In genomic region chr2:84682605-84683183, GRCm38 (mm10) we compare ENCODE assay signal across 26 mouse cellular contexts. TPM values are rescaled to one million over a fixed set of nuclear protein-coding genes. Genes with fewer than 3 reads are reported as not detected.
DNase-seq lines count a peak whose midpoint lies in the region; ATAC-seq and TF ChIP-seq lines count a peak whose summit lies in the region.
"Had no signal": no experiment of that assay in that cellular context is flagged by ENCODE, and none has a peak within 500 bp of the region (broad histone marks: within the 10 kb centered on the region; RNA-seq: fewer than 3 reads in every experiment).

No protein-coding gene starts in this region.

- no peak overlapping the region for H3K4me3 ChIP-seq in heart, embryonic 10.5 days
- no peak overlapping the region for H3K4me3 ChIP-seq in heart, adult 2 months
- H3K4me3 ChIP-seq in testis, adult 2 months (ENCODE audit: control insufficient read depth, low read depth, low read length) = no peak overlapping the region
- peak overlapping the region; percentile 38 for H3K4me3 ChIP-seq in liver, embryonic 15.5 days (replicated peaks)
- H3K4me3 ChIP-seq: limb, embryonic 10.5 days; midbrain, embryonic 12.5 days; neural tube, embryonic 15.5 days had no signal

- peaks cover 16% of the 10 kb centered on the region for H3K4me1 ChIP-seq in heart, embryonic 10.5 days
- no peaks in the 10 kb centered on the region for H3K4me1 ChIP-seq in heart, adult 2 months (ENCODE audit: control insufficient read depth, insufficient read depth, low read length)
- no peaks in the 10 kb centered on the region; the same call in 1 of the 2 replicates for H3K4me1 ChIP-seq in testis, adult 2 months (ENCODE audit: control insufficient read depth, insufficient read depth, low read length)
- peaks cover 49% of the 10 kb centered on the region for H3K4me1 ChIP-seq in liver, embryonic 15.5 days (replicated peaks)

- H3K4me2 ChIP-seq in liver, embryonic 15.5 days = peak overlapping the region; percentile 64
- H3K4me2 ChIP-seq: midbrain, embryonic 12.5 days; neural tube, embryonic 15.5 days had no signal

- H3K27me3 ChIP-seq in heart, embryonic 10.5 days (ENCODE audit: insufficient read depth, poor library complexity, severe bottlenecking) = no peaks in the 10 kb centered on the region
- H3K27me3 ChIP-seq in heart, adult 2 months (ENCODE audit: control insufficient read depth, insufficient read depth, low read length) = no peaks in the 10 kb centered on the region
- no peaks in the 10 kb centered on the region for H3K27me3 ChIP-seq in testis, adult 2 months (ENCODE audit: control insufficient read depth, insufficient read depth, low read length)
- no peaks in the 10 kb centered on the region for H3K27me3 ChIP-seq in liver, embryonic 15.5 days
- H3K27me3 ChIP-seq: CH12.LX; midbrain, embryonic 12.5 days; neural tube, embryonic 15.5 days had no signal

- peak; percentile 50 for ATAC-seq in liver, embryonic 15.5 days (ENCODE audit: insufficient read depth)
- ATAC-seq in frontal cortex, adult (ENCODE audit: low TSS enrichment) = no peak

- TF ChIP-seq CTCF in heart, adult 2 months (IDR thresholded peaks at IDR 0.05) = no peak
- TF ChIP-seq CTCF in testis, adult 2 months (IDR thresholded peaks at IDR 0.05; ENCODE audit: control insufficient read depth, insufficient read depth, insufficient replicate concordance, low read depth, low read length) = no peak

- H3K79me2 ChIP-seq in heart, adult 2 months (replicated peaks; ENCODE audit: control insufficient read depth, insufficient read depth, low read length) = peaks cover 1% of the 10 kb centered on the region; the same call in 1 of the 2 replicates

- intact Hi-C loops in heart, adult 2 months (cut with DNase I) = no loop called here

- H3K36me3 ChIP-seq in heart, embryonic 10.5 days = peaks cover 40% of the 10 kb centered on the region
- H3K36me3 ChIP-seq in heart, adult 2 months (ENCODE audit: control insufficient read depth, insufficient read depth, low read length) = no peaks in the 10 kb centered on the region; the same call in 1 of the 2 replicates
- H3K36me3 ChIP-seq in testis, adult 2 months (ENCODE audit: control insufficient read depth, insufficient read depth, low read length) = no peaks in the 10 kb centered on the region; the same call in 1 of the 2 replicates
- H3K36me3 ChIP-seq in liver, embryonic 15.5 days (replicated peaks) = peaks cover 50% of the 10 kb centered on the region

- H3K9me3 ChIP-seq in heart, embryonic 10.5 days = no peaks in the 10 kb centered on the region
- H3K9me3 ChIP-seq in liver, embryonic 15.5 days (replicated peaks) = no peaks in the 10 kb centered on the region
- H3K9me3 ChIP-seq: limb, embryonic 10.5 days; midbrain, embryonic 12.5 days; neural tube, embryonic 15.5 days had no signal

- peak overlapping the region; percentile 3; the same call in 1 of the 2 replicates for H3K27ac ChIP-seq in heart, embryonic 10.5 days
- no peak overlapping the region for H3K27ac ChIP-seq in heart, adult 2 months
- peak overlapping the region; percentile 39 for H3K27ac ChIP-seq in testis, adult 2 months (ENCODE audit: control insufficient read depth, insufficient read depth, low read depth, low read length)
- peak overlapping the region; percentile 99 for H3K27ac ChIP-seq in liver, embryonic 15.5 days (replicated peaks)
- H3K27ac ChIP-seq: limb, embryonic 10.5 days; midbrain, embryonic 12.5 days; neural tube, embryonic 15.5 days; stomach, postnatal 0 days had no signal

- H3K9ac ChIP-seq in heart, adult 2 months (ENCODE audit: low read depth, low read length) = no peak overlapping the region
- H3K9ac ChIP-seq in liver, embryonic 15.5 days = peak overlapping the region; percentile 52
- H3K9ac ChIP-seq: midbrain, embryonic 12.5 days; neural tube, embryonic 15.5 days had no signal

- WGBS in heart, embryonic 10.5 days = 30% methylated on average over 6 of the region's 6 CpGs
- WGBS in heart, adult 2 months = 32% methylated on average over 6 of the region's 6 CpGs
- 24% methylated on average over 6 of the region's 6 CpGs for WGBS in liver, embryonic 15.5 days (ENCODE audit: insufficient replicate concordance)

- TF ChIP-seq POLR2A in heart, adult 2 months (IDR thresholded peaks at IDR 0.05; ENCODE audit: insufficient read depth, low read depth, low read length) = no peak
- no peak for TF ChIP-seq POLR2A in testis, adult 2 months (IDR thresholded peaks at IDR 0.05; ENCODE audit: control insufficient read depth, low read depth, low read length)

- TF ChIP-seq EP300 in heart, adult 2 months (IDR thresholded peaks at IDR 0.05; ENCODE audit: insufficient read depth, low read depth, low read length) = no peak

- DNase-seq in heart, embryonic 10.5 days (ENCODE audit: low spot score) = peak; percentile 82
- DNase-seq in heart, adult 2 months = no peak
- DNase-seq in testis, postnatal 10 days (ENCODE audit: low spot score) = no peak
- DNase-seq in testis, postnatal 14 days (ENCODE audit: low spot score) = peak; percentile 49
- no peak for DNase-seq in natural killer cell, adult 2 months (ENCODE audit: low spot score in 2 of 2)
- DNase-seq: adrenal gland, adult 8-10 months; cerebellum, adult 8-10 months; gastrocnemius, postnatal 36 days; lung, adult 2 months; lung, postnatal 36 days; right cerebral cortex, postnatal 4 days had no signal

RNA-seq across cellular contexts. Expression of gene Tmx2, which starts 3.8 kb away (rescaled TPM):
- 172 and 182 TPM in 2 replicates for polyA plus RNA-seq in heart, embryonic 10.5 days (2016; fragmentation: Nextera tagmentation; extraction: Ambion mirVana)
- total RNA-seq in heart, adult 2 months (2021) = 100 to 1,000 TPM; 105 to 115 TPM
- 148 and 203 TPM in 2 replicates for polyA plus RNA-seq in heart, adult 2 months (2012; rRNA removed)
- 86.0 and 89.0 TPM in 2 replicates for polyA plus RNA-seq in testis, adult 2 months (2012; rRNA removed)
- 71.2 and 71.8 TPM in 2 replicates for polyA plus RNA-seq in liver, embryonic 15.5 days (2015; fragmentation: Nextera tagmentation; extraction: Ambion mirVana)

RNA-seq across cellular contexts. Expression of gene Med19, which starts 4.5 kb away (rescaled TPM):
- 30.8 and 39.9 TPM in 2 replicates for polyA plus RNA-seq in heart, embryonic 10.5 days (2016; fragmentation: Nextera tagmentation; extraction: Ambion mirVana)
- total RNA-seq in heart, adult 2 months (2021) = 10 to 100 TPM; 11.5 to 14.2 TPM
- polyA plus RNA-seq in heart, adult 2 months (2012; rRNA removed) = 6.8 and 10.4 TPM in 2 replicates
- 11.8 and 14.3 TPM in 2 replicates for polyA plus RNA-seq in testis, adult 2 months (2012; rRNA removed)
- 18.7 and 21.1 TPM in 2 replicates for polyA plus RNA-seq in liver, embryonic 15.5 days (2015; fragmentation: Nextera tagmentation; extraction: Ambion mirVana)

RNA-seq across cellular contexts. Expression of gene Gm28635, which starts 4.9 kb away (rescaled TPM):
- not detected in 2 replicates for polyA plus RNA-seq in heart, embryonic 10.5 days (2016; fragmentation: Nextera tagmentation; extraction: Ambion mirVana)
- total RNA-seq in heart, adult 2 months (2021) = 1 to 10 TPM; 5.8 to 5.9 TPM
- polyA plus RNA-seq in heart, adult 2 months (2012; rRNA removed) = not detected in 2 replicates
- polyA plus RNA-seq in testis, adult 2 months (2012; rRNA removed) = not detected in 2 replicates
- polyA plus RNA-seq in liver, embryonic 15.5 days (2015; fragmentation: Nextera tagmentation; extraction: Ambion mirVana) = not detected in 2 replicates
- total RNA-seq: adrenal gland, adult 8-10 months; CH12.LX; gastrocnemius, postnatal 36 days had no signal
- polyA plus RNA-seq: embryonic facial prominence, embryonic 11.5 days; heart, embryonic 16.5 days; hindbrain, embryonic 11.5 days; kidney, embryonic 16.5 days; limb, embryonic 10.5 days; lung, adult 2 months; midbrain, embryonic 12.5 days; neural tube, embryonic 15.5 days; stomach, postnatal 0 days had no signal

RNA-seq across cellular contexts. Expression of gene Selenoh, which starts 12.1 kb away (rescaled TPM):
- 347 and 370 TPM in 2 replicates for polyA plus RNA-seq in heart, embryonic 10.5 days (2016; fragmentation: Nextera tagmentation; extraction: Ambion mirVana)
- total RNA-seq in heart, adult 2 months (2021) = 10 to 100 TPM; 21.8 to 28.0 TPM
- 18.0 and 19.6 TPM in 2 replicates for polyA plus RNA-seq in heart, adult 2 months (2012; rRNA removed)
- 13.5 and 16.3 TPM in 2 replicates for polyA plus RNA-seq in testis, adult 2 months (2012; rRNA removed)
- polyA plus RNA-seq in liver, embryonic 15.5 days (2015; fragmentation: Nextera tagmentation; extraction: Ambion mirVana) = 71.6 and 86.7 TPM in 2 replicates

RNA-seq across cellular contexts. Expression of gene Btbd18, which starts 23.8 kb away (rescaled TPM):
- 0.21 and 0.29 TPM in 2 replicates for polyA plus RNA-seq in heart, embryonic 10.5 days (2016; fragmentation: Nextera tagmentation; extraction: Ambion mirVana)
- not detected for total RNA-seq in heart, adult 2 months (2021)
- polyA plus RNA-seq in heart, adult 2 months (2012; rRNA removed) = not detected in 2 replicates
- 4.1 and 4.2 TPM in 2 replicates for polyA plus RNA-seq in testis, adult 2 months (2012; rRNA removed)
- polyA plus RNA-seq in liver, embryonic 15.5 days (2015; fragmentation: Nextera tagmentation; extraction: Ambion mirVana) = 0.05 TPM in 2 replicates
- total RNA-seq: common myeloid progenitor, adult 5-6 weeks; gastrocnemius, postnatal 36 days; layer of hippocampus, adult 18-20 months had no signal
- polyA plus RNA-seq: brain, embryonic 14.5 days had no signal

Comparison
In these comparisons a context has a peak if more than half of its experiments do, and no peak if none do; other contexts are left out.
1. DNase-seq: peak in heart, embryonic 10.5 days (single experiment) and testis, postnatal 14 days (single experiment); none in heart, adult 2 months (0 of 2), testis, postnatal 10 days (single experiment) and natural killer cell, adult 2 months (0 of 2).